Mouse (Mus musculus): Measurements from ENCODE around the gene Krtcap3. TPM values are rescaled to one million over a fixed set of nuclear protein-coding genes. Genes with fewer than 3 reads are reported as not detected.

Gene Krtcap3
- polyA plus RNA-seq, 1 experiment from 2014 or later: 3.4 TPM

Other genes with a start within 250 kb of the Krtcap3 start
- gene Atraid, start 203.4 kb upstream of the Krtcap3 start, polyA plus RNA-seq (2015; fragmentation: Nextera tagmentation; extraction: Ambion mirVana): 46.7 and 50.3 TPM in 2 replicates
- gene Slc5a6, start 202.8 kb upstream of the Krtcap3 start, polyA plus RNA-seq (2015; fragmentation: Nextera tagmentation; extraction: Ambion mirVana): 4.0 and 4.7 TPM in 2 replicates
- 20.1 and 25.5 TPM in 2 replicates for gene Cad, start 196.9 kb upstream of the Krtcap3 start, polyA plus RNA-seq (2015; fragmentation: Nextera tagmentation; extraction: Ambion mirVana)
- not detected in 2 replicates for gene Dnajc5g, start 145.4 kb upstream of the Krtcap3 start, polyA plus RNA-seq (2015; fragmentation: Nextera tagmentation; extraction: Ambion mirVana)
- 0.36 and 0.45 TPM in 2 replicates for gene Slc30a3, start 143.5 kb upstream of the Krtcap3 start, polyA plus RNA-seq (2015; fragmentation: Nextera tagmentation; extraction: Ambion mirVana)
- gene Trim54, start 135.0 kb upstream of the Krtcap3 start, polyA plus RNA-seq (2015; fragmentation: Nextera tagmentation; extraction: Ambion mirVana): 0.13 TPM in 2 replicates
- not detected in 2 replicates for gene Ucn, start 112.9 kb upstream of the Krtcap3 start, polyA plus RNA-seq (2015; fragmentation: Nextera tagmentation; extraction: Ambion mirVana)
- 18.9 and 19.9 TPM in 2 replicates for gene Mpv17, start 97.4 kb upstream of the Krtcap3 start, polyA plus RNA-seq (2015; fragmentation: Nextera tagmentation; extraction: Ambion mirVana)
- 0.36 and 0.52 TPM in 2 replicates for gene Gm29609, start 71.8 kb upstream of the Krtcap3 start, polyA plus RNA-seq (2015; fragmentation: Nextera tagmentation; extraction: Ambion mirVana)
- 31.5 and 37.0 TPM in 2 replicates for gene Gtf3c2, start 71.5 kb upstream of the Krtcap3 start, polyA plus RNA-seq (2015; fragmentation: Nextera tagmentation; extraction: Ambion mirVana)
- 49.6 and 49.7 TPM in 2 replicates for gene Snx17, start 58.5 kb upstream of the Krtcap3 start, polyA plus RNA-seq (2015; fragmentation: Nextera tagmentation; extraction: Ambion mirVana)
- gene Eif2b4, start 58.3 kb upstream of the Krtcap3 start, polyA plus RNA-seq (2015; fragmentation: Nextera tagmentation; extraction: Ambion mirVana): 57.1 and 64.0 TPM in 2 replicates
- gene Zfp513, start 49.4 kb upstream of the Krtcap3 start, polyA plus RNA-seq (2015; fragmentation: Nextera tagmentation; extraction: Ambion mirVana): 2.3 and 2.6 TPM in 2 replicates
- 169 and 174 TPM in 2 replicates for gene Ppm1g, start 31.0 kb upstream of the Krtcap3 start, polyA plus RNA-seq (2015; fragmentation: Nextera tagmentation; extraction: Ambion mirVana)
- gene Nrbp1, start 10.8 kb upstream of the Krtcap3 start, polyA plus RNA-seq (2015; fragmentation: Nextera tagmentation; extraction: Ambion mirVana): 47.7 and 54.7 TPM in 2 replicates
- gene Gm9970, start 10.5 kb upstream of the Krtcap3 start, polyA plus RNA-seq (2015; fragmentation: Nextera tagmentation; extraction: Ambion mirVana): not detected in 2 replicates
- 4.4 and 6.7 TPM in 2 replicates for gene Ift172, start 39.4 kb downstream of the Krtcap3 start, polyA plus RNA-seq (2015; fragmentation: Nextera tagmentation; extraction: Ambion mirVana)
- gene Fndc4, start 44.4 kb downstream of the Krtcap3 start, polyA plus RNA-seq (2015; fragmentation: Nextera tagmentation; extraction: Ambion mirVana): 5.8 and 6.7 TPM in 2 replicates
- gene Gckr, start 45.8 kb downstream of the Krtcap3 start, polyA plus RNA-seq (2015; fragmentation: Nextera tagmentation; extraction: Ambion mirVana): 10.8 and 13.8 TPM in 2 replicates
- 14.5 and 16.3 TPM in 2 replicates for gene Zfp512, start 200.7 kb downstream of the Krtcap3 start, polyA plus RNA-seq (2015; fragmentation: Nextera tagmentation; extraction: Ambion mirVana)
- not detected in 2 replicates for gene 4930548H24Rik, start 234.0 kb downstream of the Krtcap3 start, polyA plus RNA-seq (2015; fragmentation: Nextera tagmentation; extraction: Ambion mirVana)
- gene Gpn1, start 243.1 kb downstream of the Krtcap3 start, polyA plus RNA-seq (2015; fragmentation: Nextera tagmentation; extraction: Ambion mirVana): 26.3 and 26.7 TPM in 2 replicates